Mouse (Mus musculus): ENCODE measurements around the gene Ccdc158.

DNA sequence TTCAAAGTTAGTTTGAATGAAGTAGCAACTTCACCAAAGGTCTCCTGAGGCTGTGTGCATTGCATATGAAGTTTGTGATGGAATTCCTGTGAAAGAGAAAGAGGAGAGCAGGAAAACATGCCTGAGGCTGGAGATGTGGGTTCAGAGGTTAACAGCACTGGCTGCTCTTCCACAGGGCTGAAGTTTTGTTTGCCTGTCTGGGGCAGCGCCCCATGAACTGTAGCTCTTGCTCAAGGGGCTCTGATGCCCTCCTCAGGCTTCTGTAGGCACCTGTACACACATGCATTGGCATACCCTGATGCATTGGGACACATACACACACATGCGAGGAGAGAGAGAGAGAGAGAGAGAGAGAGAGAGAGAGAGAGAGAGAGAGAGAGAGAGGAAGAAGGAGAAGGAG is 40.8 kb upstream of the Ccdc158 start:
- TF ChIP-seq CTCF (IDR thresholded peaks at IDR 0.05; ENCODE audit: extremely low read depth, insufficient read depth, low read length) (no peak), POLR2A (IDR thresholded peaks at IDR 0.05; ENCODE audit: extremely low read depth, insufficient read depth, low read length) (no peak)

Measured in cortical plate, adult 2 months (tissue).